Mouse (Mus musculus) kidney, adult 11 months (tissue): ENCODE results near the gene Zfp609.

Experiments
- DNase-seq: peaks from one replicate; pipeline ENCODE4 v3.0.0; 2022

The Zfp609 gene

DNA sequence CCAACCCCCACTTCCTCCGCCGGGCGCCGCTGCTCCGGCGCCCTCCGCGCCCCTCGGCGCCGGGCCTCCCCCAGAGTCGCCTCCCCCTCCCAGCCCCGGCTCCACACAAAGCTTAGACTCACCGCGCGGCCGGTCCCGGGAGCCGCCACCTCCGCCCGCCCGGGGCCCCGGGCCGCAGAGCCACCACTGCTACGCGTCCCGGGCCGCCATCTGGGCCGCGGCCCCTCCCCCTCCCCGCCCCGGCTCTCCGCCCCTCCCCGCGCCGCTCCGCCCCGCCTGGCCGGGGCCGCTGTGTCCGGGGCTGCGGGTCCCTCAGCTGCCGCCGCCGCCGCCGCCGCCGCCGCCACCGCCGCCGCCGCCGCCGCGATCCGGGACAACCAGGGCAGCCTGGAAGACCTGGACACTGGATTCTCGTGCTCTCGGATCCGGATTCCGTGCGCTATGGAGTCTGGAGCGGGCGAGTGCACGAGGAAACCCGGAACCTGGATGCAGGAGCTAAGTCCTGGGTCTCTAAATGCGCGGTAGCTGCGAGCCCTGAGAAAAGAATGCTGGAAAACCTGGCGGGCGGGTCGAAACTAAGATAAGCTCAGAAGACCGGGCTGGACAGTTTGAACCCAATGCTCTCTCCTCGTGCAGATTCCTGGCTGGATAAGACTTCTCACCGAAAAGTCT lies at the start of gene Zfp609:
Gene Zfp609, minus strand, starts transcription at position 221 of the 672 bp plus-strand sequence.
- peak; percentile 91 for DNase-seq

- DNase-seq: no peak
Observed at GRCm38 (mm10) chr9:65859656-65860055, 32.3 kb upstream of the Zfp609 start.

DNA sequence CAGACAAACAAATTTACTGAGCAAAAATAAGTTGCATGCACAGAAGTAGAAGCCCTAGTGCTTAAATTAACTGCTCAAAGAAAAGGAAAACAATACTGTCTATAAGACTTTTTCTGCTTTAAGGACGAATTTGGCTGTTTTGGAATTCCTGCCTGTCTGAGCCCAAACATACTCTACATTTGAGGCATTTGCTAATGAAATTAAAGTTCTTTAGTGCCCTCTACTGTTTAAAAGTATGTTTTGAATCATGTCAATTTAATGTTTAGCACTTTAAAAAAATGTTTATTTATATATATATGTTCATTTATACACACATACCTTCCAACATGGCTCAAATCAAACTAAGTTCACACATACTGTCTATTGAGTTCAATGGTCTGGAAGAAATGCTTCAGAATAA lies 22.8 kb upstream of the Zfp609 start:
- DNase-seq: no peak

DNA sequence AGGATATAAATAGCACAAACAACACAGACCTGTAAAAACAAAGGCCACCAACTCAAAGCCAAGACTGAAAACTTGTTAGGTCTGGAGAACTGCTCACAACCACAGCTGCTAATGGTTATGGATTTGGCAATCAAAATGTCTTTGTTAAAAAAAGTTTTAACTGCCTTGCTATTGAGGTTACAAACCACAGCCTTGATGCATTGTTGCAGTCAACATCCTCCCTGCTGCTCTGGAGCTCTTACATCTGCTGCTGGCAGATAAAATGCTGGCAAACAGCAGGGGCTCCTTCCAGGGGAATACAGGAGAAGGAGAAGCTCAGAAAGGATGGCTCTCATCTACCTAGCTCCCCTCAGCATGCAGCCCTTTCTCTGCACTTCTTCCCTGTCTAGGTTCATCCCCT lies 20.8 kb upstream of the Zfp609 start:
- DNase-seq: no peak

DNA sequence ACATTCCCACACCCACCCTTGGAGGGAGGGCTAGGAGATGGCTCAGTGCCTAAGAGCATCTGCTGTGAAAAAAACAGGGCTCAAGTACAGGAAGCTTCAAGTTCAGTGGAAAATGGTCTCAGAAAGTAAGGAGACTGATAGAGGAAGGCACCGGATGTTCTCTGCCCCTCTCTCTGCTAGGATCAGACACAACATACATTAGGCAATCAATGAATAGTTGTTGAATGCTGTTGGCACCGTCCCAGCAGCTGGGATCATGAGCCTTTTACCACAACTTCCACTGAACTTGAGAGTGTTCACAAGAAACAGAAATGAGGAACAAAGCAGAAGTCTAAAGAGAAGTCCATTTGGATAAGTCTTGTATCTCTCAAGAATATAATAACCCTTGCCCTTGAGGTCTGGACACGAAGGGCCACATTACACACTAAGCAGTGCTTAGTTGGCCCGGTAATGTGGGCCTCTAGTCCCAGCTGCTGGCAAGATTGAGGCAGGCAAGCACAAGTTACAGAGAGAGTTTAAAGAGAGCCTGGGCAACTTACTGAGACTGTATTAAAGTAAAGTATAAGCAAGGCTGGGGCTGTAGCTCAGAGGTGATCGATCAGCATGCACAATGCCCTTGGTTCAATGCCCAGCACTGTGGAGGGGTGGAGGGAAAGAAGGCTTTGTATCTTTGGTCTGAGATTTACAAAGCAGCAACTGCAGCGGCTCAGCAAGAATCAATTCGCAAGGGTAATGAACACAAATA lies 17.2 kb upstream of the Zfp609 start:
- no peak for DNase-seq

DNA sequence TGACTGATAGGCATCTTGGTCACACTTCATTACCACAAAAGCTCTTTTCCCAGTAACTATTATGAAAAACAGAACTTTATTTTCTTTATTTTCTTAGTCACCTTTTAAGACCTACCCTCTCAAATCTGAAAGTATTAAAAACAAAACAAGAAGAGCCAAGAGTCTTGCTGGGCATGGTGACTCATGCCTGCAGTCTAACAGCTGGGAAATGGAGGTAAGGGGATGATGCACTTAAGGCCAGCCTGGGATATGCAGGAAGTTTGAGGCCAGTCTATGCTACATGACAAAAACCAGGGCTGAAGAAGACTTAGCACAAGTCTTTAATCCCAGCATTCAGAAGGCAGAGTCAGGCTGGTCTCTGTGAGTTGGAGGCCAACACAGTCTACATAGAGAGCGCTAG lies 12.5 kb upstream of the Zfp609 start:
- no peak for DNase-seq

GRCm38 (mm10) chr9:65836916-65837315 lies 9.6 kb upstream of the Zfp609 start:
- no peak for DNase-seq

DNA sequence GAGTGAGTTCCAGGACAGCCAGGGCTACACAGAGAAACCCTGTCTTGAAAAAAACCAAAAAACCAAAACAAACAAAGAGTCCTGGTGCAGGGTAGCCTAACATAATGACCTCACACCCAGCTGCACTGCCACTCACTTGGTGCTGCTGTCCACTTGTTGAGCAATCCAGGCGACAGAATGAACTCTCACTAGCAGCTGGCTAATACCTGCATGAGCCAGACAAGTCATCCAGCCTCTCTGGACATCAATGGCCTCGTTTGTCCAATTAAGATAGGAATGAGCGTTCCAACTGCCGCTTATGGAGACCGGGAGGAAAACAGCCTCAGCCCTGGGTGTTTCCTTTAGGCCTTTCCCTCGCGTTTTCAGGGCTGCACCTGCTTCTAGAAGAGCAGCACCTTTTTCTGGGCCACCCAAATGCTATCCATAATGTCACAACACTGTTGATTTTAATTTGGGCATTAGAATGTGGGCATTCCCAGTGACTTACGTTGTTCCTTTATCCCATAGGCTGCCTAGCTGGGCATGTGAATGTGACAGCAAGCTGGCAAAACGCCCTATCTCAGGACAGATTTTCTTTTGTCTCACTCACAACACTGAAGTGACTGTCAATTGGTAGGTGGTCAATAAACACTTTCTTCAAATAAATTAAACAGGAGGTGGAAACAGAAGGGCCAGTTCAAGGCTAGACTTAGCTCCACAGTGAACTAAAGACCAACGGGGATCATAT lies 7.4 kb upstream of the Zfp609 start:
- DNase-seq: no peak

GRCm38 (mm10) chr9:65833640-65834039 lies 6.3 kb upstream of the Zfp609 start:
- no peak for DNase-seq

- no peak for DNase-seq
Observed at GRCm38 (mm10) chr9:65833230-65833629, 5.9 kb upstream of the Zfp609 start.

DNA sequence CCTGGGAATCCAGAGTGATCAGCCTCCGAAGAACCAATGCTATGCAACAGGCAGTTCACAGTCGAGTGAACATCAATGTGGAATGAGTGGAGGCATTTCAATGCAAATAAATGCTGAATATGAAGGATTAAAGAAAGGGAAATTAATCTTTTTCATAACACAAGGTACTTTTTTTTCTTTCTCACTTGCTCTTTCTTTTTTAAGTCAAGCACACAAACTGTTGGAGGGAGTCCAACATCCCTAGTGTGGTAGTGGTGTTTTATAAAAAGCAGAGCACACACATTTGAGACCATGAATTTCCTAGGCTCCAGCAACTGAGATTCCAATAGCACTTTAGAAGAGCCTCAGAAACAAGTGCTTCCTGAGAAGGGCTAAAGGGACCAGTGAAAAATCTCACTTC lies 4.7 kb upstream of the Zfp609 start:
- no peak for DNase-seq

DNA sequence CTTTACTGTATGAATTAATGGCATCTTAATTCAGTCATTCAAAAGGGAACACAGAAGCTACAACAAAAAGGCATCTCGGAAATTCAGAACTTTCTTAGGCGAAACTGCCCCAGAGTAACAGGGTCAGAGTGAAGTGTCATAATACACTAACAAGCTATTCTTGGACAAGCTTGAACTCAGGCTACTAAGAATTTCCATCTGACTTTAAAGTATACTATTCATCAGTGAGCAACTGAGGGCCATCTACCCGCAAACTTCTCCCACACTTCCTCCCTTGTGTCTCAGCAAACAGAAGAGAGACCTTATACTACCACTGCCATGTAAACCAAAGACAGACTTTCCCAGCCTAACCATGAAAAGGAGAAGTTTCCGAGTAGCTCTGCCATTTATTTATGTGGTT lies 3.8 kb upstream of the Zfp609 start:
- DNase-seq: no peak

DNA sequence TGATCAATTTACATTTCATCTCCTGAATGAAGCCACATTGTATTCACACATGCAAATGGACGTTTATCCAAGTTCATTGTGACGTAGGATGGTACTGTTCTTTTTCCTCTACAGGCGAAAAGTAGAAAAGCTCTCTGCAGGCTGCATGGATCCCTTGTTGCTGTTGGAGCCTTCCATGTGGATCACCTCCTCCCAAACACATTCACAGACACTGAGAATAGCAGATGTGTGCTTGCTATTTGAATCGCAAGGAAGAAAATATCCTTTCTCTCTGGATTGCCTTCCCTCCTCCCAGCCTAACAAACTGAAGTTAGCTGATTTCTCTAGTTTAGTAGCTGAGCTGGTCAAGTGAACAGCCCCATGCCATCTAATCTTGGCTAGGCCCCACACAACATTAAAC lies 2.9 kb upstream of the Zfp609 start:
- no peak for DNase-seq

- DNase-seq: no peak
Observed at GRCm38 (mm10) chr9:65829410-65829809, 2.0 kb upstream of the Zfp609 start.

DNA sequence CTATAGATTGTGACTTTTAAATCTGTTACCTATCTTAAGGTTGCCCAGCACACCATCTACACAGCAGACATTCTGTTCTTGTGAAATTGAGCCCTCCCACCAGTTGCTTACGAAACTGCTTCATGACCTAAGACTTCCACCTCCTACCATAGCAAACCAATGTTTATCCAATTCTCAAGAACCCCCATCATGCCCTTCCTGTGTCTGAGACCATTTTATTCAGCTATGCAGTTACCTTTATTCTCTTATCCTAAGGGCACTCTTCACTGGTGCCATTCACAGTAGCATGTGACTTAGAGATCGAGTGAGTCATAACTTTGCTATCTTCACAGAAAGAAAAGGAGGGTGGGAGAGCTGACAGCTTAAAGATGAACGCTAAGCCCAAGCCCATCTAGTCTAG lies 1.1 kb upstream of the Zfp609 start:
- DNase-seq: no peak

GRCm38 (mm10) chr9:65828016-65828403 lies 646 bp upstream of the Zfp609 start:
- no peak for DNase-seq

GRCm38 (mm10) chr9:65826588-65827343 lies 598 bp downstream of the Zfp609 start:
- peak; percentile 49 for DNase-seq

GRCm38 (mm10) chr9:65826226-65826587 lies 1.2 kb downstream of the Zfp609 start:
- DNase-seq: no peak

DNA sequence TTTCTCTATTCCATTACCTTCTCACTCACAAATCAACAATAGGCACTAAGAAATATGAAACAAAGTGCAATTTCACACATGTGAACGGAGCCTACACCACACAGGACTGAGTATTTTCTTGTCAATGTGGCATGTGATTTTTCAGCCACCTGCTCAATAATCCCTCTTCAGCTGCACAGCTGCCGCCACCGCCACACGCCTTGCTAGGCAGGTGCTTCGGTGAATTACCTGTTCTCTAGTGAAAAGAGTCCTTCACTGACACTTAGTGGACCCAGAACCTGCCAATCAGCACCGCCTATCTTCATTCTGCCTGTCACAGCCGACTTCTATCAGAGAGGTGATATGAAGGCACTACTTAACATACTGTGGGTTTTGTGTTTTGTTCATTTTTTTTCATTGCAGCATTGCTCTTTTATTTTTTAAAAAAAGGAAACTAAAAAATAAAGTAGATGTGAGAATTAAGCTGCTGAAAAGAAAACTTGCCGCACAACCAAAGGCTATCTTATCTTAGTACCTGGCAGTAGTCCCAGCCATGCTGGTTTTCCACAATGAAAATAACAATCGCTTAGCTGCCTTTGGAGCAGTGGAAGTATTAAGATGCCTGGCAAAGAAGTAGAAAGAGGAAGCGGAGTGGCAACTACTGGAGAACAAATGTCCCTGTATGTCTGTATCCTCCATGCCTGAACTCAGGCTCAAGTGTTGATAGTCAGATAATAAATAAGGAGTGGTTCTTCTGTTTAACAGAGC lies 3.5 kb downstream of the Zfp609 start:
- no peak for DNase-seq

- DNase-seq: no peak
Observed at GRCm38 (mm10) chr9:65822011-65822410, 5.4 kb downstream of the Zfp609 start.

- DNase-seq: no peak
Observed at GRCm38 (mm10) chr9:65820301-65820700, 7.1 kb downstream of the Zfp609 start.

- DNase-seq: no peak
Observed at GRCm38 (mm10) chr9:65818402-65818801, 9.0 kb downstream of the Zfp609 start.

- DNase-seq: no peak
Observed at GRCm38 (mm10) chr9:65812841-65813240, 14.5 kb downstream of the Zfp609 start.
